Mouse (Mus musculus) E14TG2a.4 (cell line): ENCODE results near the gene Lypd9.

Experiments used
- CTCF ChIP-seq: conservative IDR thresholded peaks from 2 replicates; pipeline ENCODE4 v1.5.1; 2014; ENCODE audit warnings: low read length
- NANOG ChIP-seq: IDR thresholded peaks from 2 replicates; pipeline ENCODE4 v1.6.1; 2014; ENCODE audit warnings: borderline replicate concordance, low read length, mixed read lengths
- POU5F1 ChIP-seq: IDR thresholded peaks from 2 replicates; pipeline ENCODE4 v1.6.1; 2014; ENCODE audit warnings: low read length, borderline replicate concordance

DNA sequence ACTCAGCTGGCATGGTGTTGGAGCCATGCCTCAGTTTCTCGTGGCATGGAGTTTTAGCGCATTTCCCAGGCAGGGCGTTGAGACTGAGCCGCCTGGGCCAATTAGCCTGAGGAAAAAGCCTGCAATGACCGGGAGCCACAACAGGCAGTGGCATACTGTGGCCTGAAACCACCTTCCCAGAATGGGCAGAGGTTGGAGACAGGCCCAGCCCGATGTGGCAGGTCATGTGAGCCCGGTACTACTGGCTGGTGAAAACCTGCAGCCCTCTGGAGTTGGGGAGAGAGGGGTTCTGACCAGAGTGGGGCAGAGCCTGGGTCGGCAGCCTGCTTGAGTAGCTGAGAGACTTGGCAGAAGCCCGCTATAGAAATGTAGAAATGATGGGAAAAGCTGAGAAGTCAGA, 46.0 kb upstream of the Lypd9 start:
- TF ChIP-seq CTCF: no peak
- no peak for TF ChIP-seq NANOG
- no peak for TF ChIP-seq POU5F1
